Mouse (Mus musculus) frontal cortex, adult (tissue): ENCODE results near the gene Mtnr1a.

Source experiments
- ATAC-seq: cut with Nextera tagmentation; 2 replicates; pipeline ENCODE4 v1.9.2; 2017; ENCODE audit warnings: mild to moderate bottlenecking, moderate library complexity, mixed read lengths; ENCODE audit not compliant: low TSS enrichment

The Mtnr1a gene

GRCm38 (mm10) chr8:45109371-45110063, 40.6 kb downstream of the Mtnr1a start:
- ATAC-seq = peak; percentile 96

GRCm38 (mm10) chr8:45110064-45110812, 41.3 kb downstream of the Mtnr1a start:
- peak; percentile 55 for ATAC-seq

DNA sequence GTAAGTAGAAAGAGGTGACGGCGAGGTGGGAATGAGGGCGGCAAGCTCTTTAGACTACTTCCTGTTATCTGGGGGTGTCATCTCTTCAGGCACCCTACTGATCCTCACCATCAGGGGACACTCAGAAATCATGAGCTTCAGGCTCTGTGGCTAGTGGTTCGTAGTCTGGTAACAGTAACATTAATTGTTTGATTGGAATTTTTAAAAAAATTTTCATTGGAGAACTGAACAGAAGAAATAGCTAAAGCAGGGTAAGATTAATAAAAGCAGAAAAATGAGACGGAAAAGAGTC, 41.8 kb downstream of the Mtnr1a start:
- no peak for ATAC-seq

- ATAC-seq = no peak
Measured at GRCm38 (mm10) chr8:45111820-45112219, 42.9 kb downstream of the Mtnr1a start.

- ATAC-seq = peak; percentile 98
Measured at GRCm38 (mm10) chr8:45117588-45117987, 48.7 kb downstream of the Mtnr1a start.

DNA sequence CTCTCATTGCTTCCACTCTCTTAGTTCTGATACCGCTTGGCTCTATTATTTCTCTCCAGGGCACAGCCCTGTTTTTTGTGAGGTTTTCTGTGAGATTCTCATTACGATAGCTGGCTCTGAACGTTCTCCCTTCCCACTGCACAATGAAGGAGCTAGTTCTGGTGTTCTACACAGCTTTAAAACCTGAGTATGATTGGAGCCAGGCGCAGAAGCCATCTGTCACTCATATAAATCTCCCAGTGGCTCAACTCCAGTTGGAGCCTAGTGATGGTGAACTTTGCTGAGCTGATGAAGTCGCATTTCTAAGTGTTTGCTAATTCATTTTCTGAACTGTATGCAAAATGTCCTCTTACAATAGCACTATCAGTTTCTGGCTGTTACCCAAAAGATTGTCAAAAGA, 56.7 kb downstream of the Mtnr1a start:
- no peak for ATAC-seq
